Mouse (Mus musculus) forebrain, embryonic 14.5 days (tissue): ENCODE results near the gene Npw. TPM values are rescaled to one million over a fixed set of nuclear protein-coding genes. Genes with fewer than 3 reads are reported as not detected.
"Not testable (repeated sequence)": the region's sequence is repeated elsewhere in the genome, so short reads cannot be mapped to it uniquely, and the experiment has no call there.

Experiments used
- ATAC-seq: fragments of 200-750 bp; cut with Nextera tagmentation; 2 replicates; pipeline ENCODE4 v1.8.0; 2017; ENCODE audit warnings: mild to moderate bottlenecking, moderate library complexity
- DNase-seq: peaks from one replicate; pipeline ENCODE4 v3.0.0-alpha.2; 2015; ENCODE audit warnings: low spot score
- H3K27ac ChIP-seq: fragments of 300-500 bp; sonication (generic); 2 replicates; pipeline ENCODE4 v1.5.1; 2014; ENCODE audit warnings: low read depth, mild to moderate bottlenecking, control low read depth, low read length, moderate library complexity
- H3K27me3 ChIP-seq: fragments of 300-500 bp; sonication (generic); replicated peaks from 2 replicates; pipeline ENCODE4 v1.6.1; 2014; ENCODE audit warnings: low read length, control low read depth, mixed read lengths; ENCODE audit not compliant: control insufficient read depth, insufficient read depth
- H3K36me3 ChIP-seq: fragments of 300-500 bp; sonication (generic); 2 replicates; pipeline ENCODE4 v1.6.1; 2014; ENCODE audit warnings: low read length, control low read depth; ENCODE audit not compliant: control insufficient read depth, insufficient read depth
- H3K4me1 ChIP-seq: fragments of 300-500 bp; sonication (generic); 2 replicates; pipeline ENCODE4 v1.6.1; 2014; ENCODE audit warnings: antibody characterized with exemption, low read length, control low read depth; ENCODE audit not compliant: control insufficient read depth, insufficient read depth
- H3K4me2 ChIP-seq: fragments of 300-500 bp; sonication (generic); 2 replicates; pipeline ENCODE4 v1.6.1; 2014; ENCODE audit warnings: mild to moderate bottlenecking, control low read depth, low read length
- H3K4me3 ChIP-seq: fragments of 300-500 bp; sonication (generic); 2 replicates; pipeline ENCODE4 v1.5.1; 2014; ENCODE audit warnings: low read depth, low read length, control low read depth
- H3K9ac ChIP-seq: fragments of 300-500 bp; sonication (generic); 2 replicates; pipeline ENCODE4 v1.6.1; 2014; ENCODE audit warnings: mild to moderate bottlenecking, low read length, control low read depth, moderate library complexity
- H3K9me3 ChIP-seq: fragments of 300-500 bp; sonication (generic); replicated peaks from 2 replicates; pipeline ENCODE4 v1.6.1; 2016; ENCODE audit warnings: low read length, control low read depth, mixed read lengths; ENCODE audit not compliant: control insufficient read depth
- WGBS: fragments of 180-500 bp; shearing (Covaris S2); extraction: QIAGEN DNeasy Blood & Tissue Kit; methylation state at CpG from one replicate; pipeline ENCODE4 v1.1.7; 2014; 5-methylcytosine and 5-hydroxymethylcytosine counted together
- polyA plus RNA-seq: library from polyadenylated mRNA; unstranded; fragments of >200 nt; fragmentation: Nextera tagmentation; extraction: Ambion mirVana; gene quantifications from 2 replicates; pipeline ENCODE4 v1.2.1, GENCODE M21; 2014

The Npw gene
- polyA plus RNA-seq, 1 experiment from 2014 or later: not detected

DNA sequence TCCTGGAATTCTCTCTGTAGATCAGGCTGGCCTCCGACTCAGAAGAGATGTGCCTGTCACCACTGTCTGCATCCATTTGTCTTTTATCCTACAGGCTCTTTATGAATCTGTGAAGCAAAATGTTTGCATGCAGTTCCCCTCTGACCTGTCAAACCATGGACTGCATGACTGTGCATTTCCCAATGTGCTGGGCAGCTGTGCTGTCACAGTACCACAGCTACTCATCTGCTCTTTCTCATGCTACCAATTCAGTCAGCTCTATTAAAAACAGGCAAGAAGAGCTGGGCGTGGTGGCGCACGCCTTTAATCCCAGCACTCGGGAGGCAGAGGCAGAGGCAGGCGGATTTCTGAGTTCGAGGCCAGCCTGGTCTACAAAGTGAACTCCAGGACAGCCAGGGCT, 8.8 kb upstream of the Npw start:
- not testable (repeated sequence) for H3K36me3 ChIP-seq, H3K9me3 ChIP-seq, H3K4me3 ChIP-seq, H3K27ac ChIP-seq, ATAC-seq, H3K27me3 ChIP-seq, H3K9ac ChIP-seq, DNase-seq, H3K4me2 ChIP-seq
- peaks cover 18% of the 10 kb centered on the region for H3K4me1 ChIP-seq
- WGBS: 75% methylated on average over 7 of the region's 7 CpGs

DNA sequence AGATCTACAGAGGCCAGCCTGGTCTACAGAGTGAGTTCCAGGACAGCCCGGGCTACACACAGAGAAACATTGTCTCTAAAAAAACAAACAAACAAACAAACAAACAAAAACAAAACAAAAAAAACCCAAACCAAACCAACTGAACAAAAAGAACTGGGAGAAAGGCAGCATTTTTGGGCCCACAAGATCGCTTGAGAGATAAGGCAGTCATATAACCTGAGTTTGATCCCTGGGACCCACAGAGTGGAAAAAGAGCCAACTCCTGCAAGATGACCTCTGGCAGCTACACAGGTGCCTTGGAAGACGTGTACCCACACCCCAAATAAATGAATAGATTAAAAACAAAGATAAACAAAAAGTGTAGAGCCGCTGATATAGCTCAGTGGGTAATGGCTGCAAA, 3.3 kb downstream of the Npw start:
- H3K4me1 ChIP-seq: no peaks in the 10 kb centered on the region; the same call in 1 of the 2 replicates
- no peak overlapping the region for H3K4me3 ChIP-seq
- no peaks in the 10 kb centered on the region for H3K36me3 ChIP-seq
- ATAC-seq: no peak
- 75% methylated on average over 4 of the region's 4 CpGs for WGBS
- H3K27me3 ChIP-seq: peaks cover 45% of the 10 kb centered on the region
- H3K9ac ChIP-seq: no peak overlapping the region
- H3K27ac ChIP-seq: no peak overlapping the region
- H3K4me2 ChIP-seq: no peak overlapping the region
- H3K9me3 ChIP-seq: no peaks in the 10 kb centered on the region
- no peak for DNase-seq

DNA sequence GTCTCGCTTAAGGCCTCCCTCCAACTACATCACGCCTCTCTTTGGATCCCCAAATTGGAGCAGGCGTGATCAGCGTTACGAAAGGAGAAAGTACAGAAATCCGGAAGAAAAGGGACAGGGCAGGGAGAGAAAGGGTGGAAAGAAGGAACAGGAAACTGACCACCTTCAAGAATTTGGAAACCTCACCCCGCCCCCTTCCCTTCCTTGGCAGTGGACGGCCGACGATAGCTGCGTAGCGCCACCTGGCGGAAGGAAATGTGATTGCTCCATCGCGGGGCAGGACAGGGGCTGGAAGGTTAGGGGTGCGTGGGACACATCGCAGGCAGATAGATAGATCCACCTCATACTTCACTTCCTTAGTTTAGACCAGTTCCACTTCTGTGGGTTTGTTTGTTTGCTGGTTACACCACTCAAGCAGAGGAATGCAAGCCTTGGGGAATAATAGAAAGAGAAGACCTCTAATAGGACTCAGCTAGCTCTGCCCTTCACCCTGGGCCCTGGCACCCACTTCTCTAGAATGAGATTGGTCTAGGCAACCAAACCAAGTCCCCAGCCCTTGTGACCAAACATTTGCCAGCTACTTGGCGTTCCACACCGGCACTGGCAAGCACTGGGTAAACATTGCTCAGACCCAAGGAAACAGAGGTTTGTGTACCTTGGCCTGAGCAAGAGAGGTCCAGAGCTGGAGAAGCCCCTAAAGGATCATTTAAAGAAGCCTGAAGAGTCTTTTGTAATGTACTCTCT, 4.1 kb downstream of the Npw start:
- WGBS: 4% methylated on average over 19 of the region's 19 CpGs
- peak overlapping the region; percentile 44 for H3K4me2 ChIP-seq
- H3K4me3 ChIP-seq: 0 out of 2 replicates have a peak overlapping the region, but pooled peaks have one; percentile 8
- no peaks in the 10 kb centered on the region for H3K9me3 ChIP-seq
- no peak overlapping the region for H3K27ac ChIP-seq
- peak overlapping the region; percentile 29; the same call in 1 of the 2 replicates for H3K9ac ChIP-seq
- H3K4me1 ChIP-seq: peaks cover 3% of the 10 kb centered on the region
- peaks cover 39% of the 10 kb centered on the region for H3K27me3 ChIP-seq
- ATAC-seq: 0 out of 2 replicates have a peak, but pooled peaks have one; percentile 35
- DNase-seq: peak; percentile 81
- H3K36me3 ChIP-seq: no peaks in the 10 kb centered on the region

DNA sequence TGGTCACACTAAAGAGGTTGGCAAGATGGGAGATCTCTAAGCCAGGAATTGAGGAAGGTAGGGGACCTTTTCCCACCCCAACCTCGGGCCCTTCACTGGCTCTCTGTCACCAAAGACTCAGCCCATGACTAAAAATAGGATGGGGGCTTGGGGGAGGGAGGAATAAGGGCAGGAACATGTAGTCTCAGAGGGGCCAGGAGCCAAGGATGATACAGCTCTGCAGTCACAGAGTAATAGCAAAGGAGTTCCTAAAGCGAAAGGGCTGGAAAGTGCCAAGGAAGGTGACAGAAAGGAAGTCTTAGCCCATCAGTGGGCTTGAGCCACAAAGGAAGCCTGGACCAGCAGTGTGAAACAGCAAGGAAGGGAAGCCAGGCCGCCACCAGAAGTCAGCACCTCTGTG, 6.4 kb downstream of the Npw start:
- H3K4me2 ChIP-seq: no peak overlapping the region
- DNase-seq (no peak), ATAC-seq (no peak)
- H3K4me3 ChIP-seq: no peak overlapping the region
- no peaks in the 10 kb centered on the region for H3K36me3 ChIP-seq
- 72% methylated on average over 3 of the region's 3 CpGs for WGBS
- H3K9me3 ChIP-seq: no peaks in the 10 kb centered on the region
- H3K27me3 ChIP-seq: peaks cover 17% of the 10 kb centered on the region
- H3K9ac ChIP-seq: no peak overlapping the region
- peaks cover 3% of the 10 kb centered on the region for H3K4me1 ChIP-seq
- H3K27ac ChIP-seq: no peak overlapping the region

DNA sequence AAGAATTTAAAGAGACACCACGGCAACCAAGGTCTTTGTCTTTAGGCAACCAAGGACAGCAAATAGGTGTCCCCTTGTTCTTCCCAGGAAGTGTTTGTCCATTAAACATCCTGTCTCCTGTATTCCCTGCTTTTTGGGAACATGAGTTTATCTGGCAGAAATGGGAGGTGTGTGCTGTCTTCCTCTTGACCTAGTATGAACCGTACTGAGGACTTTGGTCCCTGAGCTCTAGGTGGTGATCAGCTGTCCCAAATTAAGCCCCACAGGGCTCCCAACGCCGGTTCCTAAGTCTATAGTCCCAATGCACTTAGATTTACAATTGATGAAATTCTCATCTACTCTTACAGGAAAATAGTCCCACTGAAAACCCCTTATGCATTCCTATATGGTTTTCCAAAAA, 7.5 kb downstream of the Npw start:
- 80% methylated on average over 4 of the region's 4 CpGs for WGBS
- Histone ChIP-seq H3K27ac (no peak overlapping the region), H3K36me3 (no peaks in the 10 kb centered on the region), H3K4me3 (no peak overlapping the region), H3K4me1 (peaks cover 3% of the 10 kb centered on the region), H3K27me3 (peaks cover 11% of the 10 kb centered on the region), H3K9ac (no peak overlapping the region), H3K4me2 (no peak overlapping the region), H3K9me3 (no peaks in the 10 kb centered on the region)
- DNase-seq: no peak
- no peak for ATAC-seq

DNA sequence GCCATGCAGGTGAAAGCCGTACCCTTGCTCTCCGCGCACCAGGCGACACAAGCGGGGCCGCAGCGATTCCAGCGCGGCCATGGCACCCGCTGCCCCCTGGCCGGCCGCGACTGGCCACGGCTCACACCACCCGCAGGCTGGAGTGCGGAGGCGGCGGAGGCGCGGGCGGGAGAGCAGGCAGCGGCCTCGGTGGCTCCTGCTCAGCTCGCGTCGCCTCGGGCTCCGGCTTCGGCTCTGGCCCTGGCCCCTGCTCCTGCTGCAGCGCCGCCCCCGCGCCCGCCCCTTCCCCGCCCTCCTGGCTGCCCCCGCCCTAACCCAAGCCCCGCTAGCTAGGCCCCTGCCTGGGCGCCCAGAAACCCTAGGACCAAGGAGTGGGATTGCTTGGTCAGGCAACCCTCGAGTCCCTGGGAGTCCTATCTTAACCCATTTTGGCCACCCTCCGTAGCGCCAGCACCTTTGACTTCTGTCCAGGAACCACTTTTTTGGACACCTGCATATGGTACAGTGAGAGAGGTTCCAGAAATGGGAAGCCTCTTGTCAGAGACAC, 8.1 kb downstream of the Npw start, which contains the start of gene Slc9a3r2:
Slc9a3r2 (minus strand) TSS at position 258 of the 547 bp plus-strand sequence.
- peak within 1 kb of the TSS; percentile 57 for H3K4me3 ChIP-seq
- H3K27ac ChIP-seq: no peak within 1 kb of the TSS
- peaks cover 3% of the 10 kb centered on the region for H3K4me1 ChIP-seq
- peak within 1 kb of the TSS; percentile 82 for H3K9ac ChIP-seq
- H3K4me2 ChIP-seq: peak within 1 kb of the TSS; percentile 99
- peaks cover 11% of the 10 kb centered on the region for H3K27me3 ChIP-seq
- no peaks in the 10 kb centered on the region for H3K9me3 ChIP-seq
- 2% methylated on average over 30 of the region's 41 CpGs for WGBS
- no peaks in the 10 kb centered on the region for H3K36me3 ChIP-seq
- peak; percentile 42 for DNase-seq
- peak; percentile 65 for ATAC-seq

GRCm38 (mm10) chr17:24649581-24650069, 8.6 kb downstream of the Npw start:
- Histone ChIP-seq H3K4me2 (peak overlapping the region; percentile 99), H3K36me3 (no peaks in the 10 kb centered on the region), H3K9me3 (no peaks in the 10 kb centered on the region), H3K9ac (peak overlapping the region; percentile 82), H3K4me3 (peak overlapping the region; percentile 57), H3K4me1 (peaks cover 3% of the 10 kb centered on the region), H3K27ac (no peak overlapping the region), H3K27me3 (peaks cover 11% of the 10 kb centered on the region)
- WGBS: under 1% methylated on average over 34 of the region's 35 CpGs
- DNase-seq: peak; percentile 17
- ATAC-seq: peak; percentile 32

GRCm38 (mm10) chr17:24648731-24649377, 9.4 kb downstream of the Npw start:
- Histone ChIP-seq H3K36me3 (no peaks in the 10 kb centered on the region), H3K27me3 (peaks cover 11% of the 10 kb centered on the region), H3K9me3 (no peaks in the 10 kb centered on the region), H3K4me3 (no peak overlapping the region), H3K27ac (no peak overlapping the region), H3K4me2 (peak overlapping the region; percentile 99), H3K4me1 (peaks cover 3% of the 10 kb centered on the region), H3K9ac (no peak overlapping the region)
- DNase-seq (no peak), ATAC-seq (no peak)
- 73% methylated on average over 10 of the region's 10 CpGs for WGBS
